Mouse (Mus musculus) retina, embryonic 14.5 days (tissue): ENCODE measurements at regions not wholly inside any gene's neighbourhood (a gene's known extent, or its start where the extent isn't known, plus 50 kb on each side); places are given as distances from the start of the nearest gene placed in this dataset.
"Not testable (repeated sequence)": the region's sequence is repeated elsewhere in the genome, so short reads cannot be mapped to it uniquely, and the experiment has no call there.

Experiments used
- DNase-seq: peaks from one replicate; pipeline ENCODE4 v3.0.0-alpha.2; 2015; ENCODE audit warnings: low spot score

GRCm38 (mm10) chr12:93151530-93151929 is 1302.6 kb upstream of the Sel1l start:
- no peak for DNase-seq

GRCm38 (mm10) chr12:93142265-93142664 is 1293.3 kb upstream of the Sel1l start:
- DNase-seq, result no peak

GRCm38 (mm10) chr12:93136395-93136794 is 1287.4 kb upstream of the Sel1l start:
- no peak for DNase-seq

GRCm38 (mm10) chr12:93122216-93122615 is 1273.3 kb upstream of the Sel1l start:
- DNase-seq, result no peak

- peak; percentile 27 for DNase-seq
Measured at GRCm38 (mm10) chr12:93088031-93088790, 1239.3 kb upstream of the Sel1l start.

GRCm38 (mm10) chr12:93063864-93064263 is 1214.9 kb upstream of the Sel1l start:
- no peak for DNase-seq

GRCm38 (mm10) chr12:93019633-93020032 is 1170.7 kb upstream of the Sel1l start:
- no peak for DNase-seq

GRCm38 (mm10) chr12:93011583-93011982 is 1162.6 kb upstream of the Sel1l start:
- DNase-seq, result peak; percentile 2

- peak; percentile 25 for DNase-seq
Measured at GRCm38 (mm10) chr12:93006844-93007365, 1157.9 kb upstream of the Sel1l start.

GRCm38 (mm10) chr12:93003125-93003524 is 1154.2 kb upstream of the Sel1l start:
- no peak for DNase-seq

GRCm38 (mm10) chr12:92975698-92976097 is 1126.7 kb upstream of the Sel1l start:
- DNase-seq, result no peak

- no peak for DNase-seq
Measured at GRCm38 (mm10) chr12:92944352-92944751, 1095.4 kb upstream of the Sel1l start.

- no peak for DNase-seq
Measured at GRCm38 (mm10) chr12:92927591-92927990, 1078.6 kb upstream of the Sel1l start.

GRCm38 (mm10) chr12:92926942-92927341 is 1078.0 kb upstream of the Sel1l start:
- no peak for DNase-seq

GRCm38 (mm10) chr12:92919920-92920319 is 1071.0 kb upstream of the Sel1l start:
- no peak for DNase-seq

- DNase-seq, result no peak
Measured at GRCm38 (mm10) chr12:92916267-92916666, 1067.3 kb upstream of the Sel1l start.

GRCm38 (mm10) chr12:92915776-92916175 is 1066.8 kb upstream of the Sel1l start:
- DNase-seq, result no peak

- no peak for DNase-seq
Measured at GRCm38 (mm10) chr12:92915203-92915602, 1066.2 kb upstream of the Sel1l start.

- DNase-seq, result no peak
Measured at GRCm38 (mm10) chr12:92904382-92904781, 1055.4 kb upstream of the Sel1l start.

GRCm38 (mm10) chr12:92892315-92892714 is 1043.4 kb upstream of the Sel1l start:
- DNase-seq, result no peak

- not testable (repeated sequence) for DNase-seq
Measured at GRCm38 (mm10) chr12:92891663-92892062, 1042.7 kb upstream of the Sel1l start.

GRCm38 (mm10) chr12:92891126-92891525 is 1042.2 kb upstream of the Sel1l start:
- not testable (repeated sequence) for DNase-seq

GRCm38 (mm10) chr12:92887747-92888146 is 1038.8 kb upstream of the Sel1l start:
- no peak for DNase-seq
